Mouse (Mus musculus) megakaryocyte, embryonic 14.5 days (primary cell): Measurements from ENCODE around the gene Abhd14b. TPM values are rescaled to one million over a fixed set of nuclear protein-coding genes. Genes with fewer than 3 reads are reported as not detected.

Experiments used
- H3K27me3 ChIP-seq: replicated peaks from 2 replicates; pipeline ENCODE3; 2012; ENCODE audit warnings: inconsistent platforms
- H3K36me3 ChIP-seq: replicated peaks from 2 replicates; pipeline ENCODE3; 2012; ENCODE audit warnings: low read length, inconsistent platforms, mixed read lengths
- H3K4me1 ChIP-seq: 2 replicates; pipeline ENCODE4 v1.6.1; 2012; ENCODE audit warnings: inconsistent platforms
- H3K4me3 ChIP-seq: replicated peaks from 2 replicates; pipeline ENCODE3; 2012; ENCODE audit warnings: moderate library complexity, mild to moderate bottlenecking, inconsistent platforms
- H3K9me3 ChIP-seq: 2 replicates; pipeline ENCODE4 v1.6.1; 2012; ENCODE audit warnings: inconsistent platforms
- FLI1 ChIP-seq: IDR thresholded peaks from 2 replicates; pipeline ENCODE4 v1.6.1; 2012; ENCODE audit warnings: low read length, inconsistent platforms, mixed read lengths
- GATA1 ChIP-seq: IDR thresholded peaks from 3 replicates; pipeline ENCODE4 v1.6.1; 2012; ENCODE audit warnings: mixed read lengths, low read length, inconsistent platforms, borderline replicate concordance
- polyA plus RNA-seq: library from polyadenylated mRNA; stranded (reverse); fragments of >175 nt; gene quantifications from 2 replicates; pipeline ENCODE4 v1.2.3, GENCODE M21; 2012; ENCODE audit warnings: low replicate concordance; ENCODE audit not compliant: insufficient read depth

Gene Abhd14b
- polyA plus RNA-seq, 1 experiment: 2.4 TPM

DNA sequence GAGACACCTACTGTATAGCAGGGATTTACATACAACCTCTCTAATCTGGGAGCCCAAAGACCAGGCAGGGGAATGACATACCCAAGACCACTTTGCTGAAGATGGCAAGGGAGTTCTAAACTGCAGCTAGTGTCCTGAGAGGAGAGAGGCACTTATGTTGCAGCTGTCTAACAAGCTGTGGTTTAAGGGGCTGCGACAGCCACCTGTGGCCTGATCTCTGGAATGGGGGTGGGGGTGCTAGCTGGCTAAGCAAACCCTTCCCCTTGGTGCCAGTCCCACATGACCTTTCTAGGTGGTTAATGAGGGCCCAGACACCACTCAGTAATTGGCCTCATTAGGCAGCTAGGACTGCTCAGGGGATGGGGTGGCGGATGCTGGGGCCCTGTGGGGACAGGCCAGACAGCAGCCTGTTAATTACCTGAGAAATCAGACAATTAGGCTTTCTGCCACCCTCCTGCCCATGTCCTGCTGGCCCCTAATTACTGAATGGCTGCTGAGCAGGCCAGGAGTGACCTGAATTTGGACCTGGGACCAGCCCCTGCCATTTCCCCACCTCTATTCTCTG lies 37.1 kb upstream of the Abhd14b start:
- TF ChIP-seq GATA1: no peak
- TF ChIP-seq FLI1: no peak
- no peaks in the 10 kb centered on the region for H3K36me3 ChIP-seq
- no peak overlapping the region for H3K4me3 ChIP-seq
- peaks cover 37% of the 10 kb centered on the region for H3K4me1 ChIP-seq
- H3K27me3 ChIP-seq: peaks cover 88% of the 10 kb centered on the region
- H3K9me3 ChIP-seq: peaks cover 16% of the 10 kb centered on the region

DNA sequence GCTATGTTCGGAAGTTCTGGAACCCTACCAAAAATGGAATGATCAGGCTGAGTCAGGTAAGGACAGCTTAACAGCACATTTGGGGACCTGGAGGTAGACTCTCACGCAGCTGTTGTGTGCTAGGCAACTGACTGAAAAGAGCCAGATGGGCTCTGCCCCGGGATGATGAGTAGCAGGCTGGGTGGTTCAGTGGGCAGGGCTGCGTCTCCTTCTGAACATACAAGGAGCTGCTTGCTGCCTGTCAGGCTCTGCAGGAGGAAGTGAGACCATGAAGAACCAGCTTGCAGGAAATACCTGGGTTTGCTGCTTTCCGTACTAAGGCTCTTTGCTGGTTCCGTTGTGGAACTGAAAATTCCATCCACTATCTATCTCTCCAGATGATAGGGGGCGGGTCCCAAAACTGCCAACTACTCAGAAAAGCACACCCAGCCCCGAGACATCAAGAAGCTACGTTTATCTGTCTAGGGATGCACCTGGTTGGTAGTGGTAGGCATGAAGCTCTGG lies 36.1 kb upstream of the Abhd14b start:
- TF ChIP-seq GATA1: no peak
- TF ChIP-seq FLI1: no peak
- Histone ChIP-seq H3K27me3 (peaks cover 93% of the 10 kb centered on the region), H3K9me3 (peaks cover 16% of the 10 kb centered on the region), H3K4me1 (peaks cover 30% of the 10 kb centered on the region), H3K36me3 (no peaks in the 10 kb centered on the region), H3K4me3 (no peak overlapping the region)

DNA sequence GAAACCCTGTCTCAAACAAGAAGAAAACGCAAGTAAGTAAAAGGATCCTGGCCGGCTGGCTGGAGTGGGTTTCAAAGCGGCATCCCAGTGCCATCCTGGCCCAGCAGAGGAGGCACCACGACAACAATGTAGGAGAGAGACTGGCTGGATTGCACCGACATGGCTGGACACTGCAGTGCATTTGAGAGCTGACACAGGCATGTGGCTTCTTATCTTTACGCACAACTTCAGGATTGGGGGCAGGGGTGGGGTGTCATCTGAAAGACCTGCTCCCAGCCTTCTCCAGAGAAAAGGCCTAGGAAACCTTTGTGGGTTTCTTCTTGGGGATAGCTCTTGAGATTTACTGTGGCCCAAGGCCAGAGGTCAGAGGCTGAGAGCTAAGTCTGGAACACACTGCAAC lies 35.5 kb upstream of the Abhd14b start:
- Histone ChIP-seq H3K4me1 (peaks cover 24% of the 10 kb centered on the region), H3K9me3 (peaks cover 16% of the 10 kb centered on the region), H3K27me3 (peaks cover 91% of the 10 kb centered on the region), H3K4me3 (no peak overlapping the region), H3K36me3 (no peaks in the 10 kb centered on the region)
- TF ChIP-seq GATA1 (no peak), FLI1 (no peak)

DNA sequence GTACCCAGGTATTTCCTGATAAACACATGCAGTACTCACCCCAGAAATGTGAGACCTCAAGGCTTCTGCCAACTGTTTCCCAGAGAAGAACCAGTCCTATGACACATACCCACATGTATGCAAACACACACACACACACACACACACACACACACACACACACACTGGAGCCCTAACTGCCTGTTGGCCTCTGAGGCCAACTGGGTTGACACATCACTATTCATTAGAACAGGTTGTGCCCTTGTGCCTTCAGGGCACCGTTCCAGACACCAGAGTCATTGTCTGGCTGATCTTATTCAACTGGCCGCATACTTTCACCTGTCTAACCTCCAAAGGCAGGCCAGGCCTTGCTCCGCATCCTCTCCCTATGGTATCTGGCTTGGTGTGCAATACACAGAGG lies 35.0 kb upstream of the Abhd14b start:
- Histone ChIP-seq H3K36me3 (no peaks in the 10 kb centered on the region), H3K4me3 (no peak overlapping the region), H3K9me3 (peaks cover 16% of the 10 kb centered on the region), H3K4me1 (peaks cover 22% of the 10 kb centered on the region), H3K27me3 (peaks cover 91% of the 10 kb centered on the region)
- no peak for TF ChIP-seq FLI1
- TF ChIP-seq GATA1: no peak

DNA sequence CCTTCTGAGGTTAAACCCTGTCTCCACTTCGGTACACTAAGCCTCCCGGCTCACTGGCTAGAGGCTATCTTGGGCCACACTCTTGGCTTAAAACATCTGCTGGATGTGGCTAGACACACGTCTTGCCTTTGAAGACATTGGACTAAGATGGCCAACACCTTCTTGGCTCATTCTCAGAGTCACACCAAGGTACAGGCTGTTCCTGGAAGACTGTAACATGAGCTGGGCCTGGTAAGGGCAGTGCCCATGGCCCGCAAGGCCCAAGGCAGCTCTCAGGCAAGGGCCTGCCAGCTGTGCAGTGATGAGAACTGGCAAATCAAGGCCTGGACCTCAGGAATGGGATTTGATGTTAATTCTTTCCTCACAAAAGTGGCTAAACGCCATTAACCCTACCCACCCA lies 33.7 kb upstream of the Abhd14b start:
- TF ChIP-seq FLI1: no peak
- TF ChIP-seq GATA1: no peak
- Histone ChIP-seq H3K36me3 (no peaks in the 10 kb centered on the region), H3K27me3 (peaks cover 93% of the 10 kb centered on the region), H3K9me3 (peaks cover 13% of the 10 kb centered on the region), H3K4me3 (no peak overlapping the region), H3K4me1 (peaks cover 35% of the 10 kb centered on the region)

DNA sequence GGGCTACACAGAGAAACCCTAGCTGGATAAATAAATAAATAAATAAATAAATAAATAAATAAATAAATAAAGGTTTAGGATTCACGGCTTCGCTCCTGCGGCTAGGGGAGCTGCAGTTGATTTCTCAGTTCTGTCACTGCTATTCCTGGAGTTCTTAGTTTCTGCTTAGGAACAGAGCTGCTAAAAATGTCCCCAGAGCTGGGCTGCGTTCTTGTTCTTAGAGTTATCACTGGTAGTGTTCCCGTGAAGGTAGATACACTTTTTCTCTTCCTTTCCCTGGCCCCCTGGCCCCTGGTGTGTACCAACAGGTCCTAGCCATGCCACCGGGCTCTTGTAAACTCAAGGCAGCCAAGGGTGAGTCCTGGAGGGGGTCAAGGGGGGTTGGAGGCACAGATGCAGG lies 30.4 kb upstream of the Abhd14b start:
- H3K9me3 ChIP-seq: 0 out of 2 replicates have a peak, but pooled peaks cover 2% of the 10 kb centered on the region
- no peaks in the 10 kb centered on the region for H3K36me3 ChIP-seq
- no peak overlapping the region for H3K4me3 ChIP-seq
- H3K27me3 ChIP-seq: peaks cover 96% of the 10 kb centered on the region
- peaks cover 38% of the 10 kb centered on the region for H3K4me1 ChIP-seq
- no peak for TF ChIP-seq FLI1
- no peak for TF ChIP-seq GATA1

DNA sequence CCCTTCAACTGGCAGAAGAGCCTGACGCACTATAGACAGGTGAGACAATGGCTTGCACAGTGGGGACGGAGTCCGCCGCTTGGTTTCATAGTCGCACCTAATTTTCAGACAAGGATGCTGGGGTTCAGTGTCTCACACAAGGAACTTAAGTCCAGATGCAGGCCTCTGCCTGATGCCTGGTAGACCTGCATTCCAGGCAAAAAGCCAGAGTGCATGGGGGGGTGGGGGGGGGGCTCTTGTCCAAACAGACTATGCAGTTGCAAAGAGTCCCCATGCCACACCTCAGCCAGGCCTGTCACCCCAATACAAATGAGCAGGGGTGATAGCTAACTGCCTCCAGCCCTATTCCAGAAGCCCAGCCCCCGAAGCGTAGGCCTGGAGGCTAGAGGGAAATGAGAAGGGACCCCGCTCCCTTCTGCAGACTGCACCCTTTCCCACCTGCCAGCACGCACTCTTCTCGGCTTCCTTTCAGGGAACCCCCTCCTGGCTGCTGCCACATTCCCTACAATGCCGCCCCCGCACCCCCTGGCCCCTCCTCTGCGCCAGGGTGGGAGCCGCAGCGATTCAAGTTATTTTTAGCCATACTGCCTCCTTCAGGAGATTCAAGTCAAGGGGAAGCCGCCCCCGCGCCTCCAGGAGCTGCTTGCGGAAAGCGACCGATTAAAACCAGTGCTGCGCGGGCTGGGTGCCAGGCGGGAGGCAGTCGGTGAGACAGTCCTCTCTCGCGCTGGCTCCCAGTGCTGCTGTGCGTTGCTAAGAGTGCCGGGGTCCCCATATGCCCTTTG lies 29.2 kb upstream of the Abhd14b start:
- Histone ChIP-seq H3K4me3 (peak overlapping the region; percentile 77), H3K36me3 (no peaks in the 10 kb centered on the region), H3K4me1 (peaks cover 32% of the 10 kb centered on the region), H3K27me3 (peaks cover 84% of the 10 kb centered on the region), H3K9me3 (0 out of 2 replicates have a peak, but pooled peaks cover 2% of the 10 kb centered on the region)
- no peak for TF ChIP-seq GATA1
- TF ChIP-seq FLI1: no peak

DNA sequence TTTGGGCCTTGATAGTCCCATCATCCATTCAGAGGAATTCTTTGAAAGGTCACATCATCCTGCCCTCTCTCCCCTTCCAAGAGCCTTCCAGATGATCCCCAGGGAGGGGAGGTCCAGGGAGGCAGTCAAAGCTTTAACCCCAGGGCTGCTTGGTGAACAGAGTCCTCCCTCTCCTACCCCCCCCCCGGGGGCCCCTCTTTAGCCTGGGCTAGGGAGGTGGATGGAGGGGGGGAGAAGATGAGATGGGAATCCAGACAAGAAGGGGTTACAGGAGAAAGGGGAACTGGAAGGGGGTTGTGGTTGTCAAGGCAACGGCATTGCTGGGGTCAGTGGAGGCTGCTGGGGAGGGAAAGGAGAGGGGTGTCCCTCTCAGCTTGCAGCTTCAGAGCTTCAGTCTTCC lies 26.7 kb upstream of the Abhd14b start:
- Histone ChIP-seq H3K27me3 (peaks cover 64% of the 10 kb centered on the region), H3K4me1 (peaks cover 32% of the 10 kb centered on the region)

DNA sequence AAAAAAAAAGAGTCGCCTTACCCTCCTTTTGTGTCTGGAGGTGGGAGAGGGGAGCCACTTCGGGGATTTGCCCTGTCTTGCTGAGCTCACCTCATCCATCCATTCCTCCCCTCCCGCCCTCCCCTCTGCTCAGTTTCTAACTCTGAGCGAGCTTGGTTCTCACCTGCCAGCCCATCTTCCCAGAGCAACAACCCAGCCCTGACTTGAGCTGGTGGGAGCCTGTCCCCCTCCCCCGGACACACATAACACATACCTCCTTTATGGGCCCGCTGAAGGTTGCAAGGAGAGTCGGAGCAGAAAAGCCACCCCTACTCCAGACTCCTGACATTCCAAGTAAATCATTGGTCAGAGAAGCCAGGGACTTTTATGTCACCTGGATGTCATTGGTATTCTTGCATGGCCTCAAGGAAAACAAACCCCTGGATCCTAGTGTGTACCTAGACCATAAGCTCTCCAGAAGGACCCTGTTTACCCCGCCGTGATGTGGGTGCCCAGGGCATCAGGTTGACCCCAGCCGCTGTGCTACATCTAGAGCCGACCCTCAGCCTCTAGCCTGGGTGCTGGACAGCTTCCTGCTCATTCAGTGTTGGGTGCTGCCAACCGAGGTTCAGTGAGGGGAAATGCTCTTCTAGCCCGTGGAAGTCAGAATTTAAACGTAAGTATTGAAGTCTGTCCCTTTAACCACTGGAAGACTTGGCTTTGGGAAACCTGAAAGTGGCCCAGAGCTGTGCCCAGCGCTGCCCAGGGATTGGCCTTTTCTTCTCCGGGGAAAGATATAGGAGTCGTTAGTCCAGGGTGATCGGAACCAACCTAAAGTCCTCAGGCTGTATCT lies 26.0 kb upstream of the Abhd14b start:
- TF ChIP-seq GATA1 (no peak), FLI1 (no peak)
- Histone ChIP-seq H3K9me3 (no peaks in the 10 kb centered on the region), H3K36me3 (no peaks in the 10 kb centered on the region), H3K4me1 (peaks cover 32% of the 10 kb centered on the region), H3K27me3 (peaks cover 57% of the 10 kb centered on the region), H3K4me3 (peak overlapping the region; percentile 56)

More for the DNA sequence above, 26.7 kb upstream of the Abhd14b start:
- no peak overlapping the region for H3K4me3 ChIP-seq
- TF ChIP-seq FLI1: no peak
- no peaks in the 10 kb centered on the region for H3K36me3 ChIP-seq
- H3K9me3 ChIP-seq: no peaks in the 10 kb centered on the region

DNA sequence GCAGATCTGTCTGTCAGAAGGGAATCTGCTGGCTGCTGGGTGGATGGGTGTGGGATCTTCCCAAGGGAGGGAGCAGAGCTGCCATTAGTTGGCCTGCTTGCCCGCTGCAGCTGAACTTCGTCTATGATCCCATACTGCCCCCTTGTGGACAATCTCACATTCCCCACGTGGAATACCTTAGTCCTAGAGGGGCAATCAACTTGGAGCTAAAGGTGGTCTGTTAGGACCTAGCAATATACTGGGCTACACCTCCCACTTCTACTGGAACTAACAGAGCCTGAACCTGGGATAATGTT lies 25.4 kb upstream of the Abhd14b start:
- H3K36me3 ChIP-seq: no peaks in the 10 kb centered on the region
- no peak for TF ChIP-seq FLI1
- TF ChIP-seq GATA1: no peak
- no peaks in the 10 kb centered on the region for H3K9me3 ChIP-seq
- peaks cover 53% of the 10 kb centered on the region for H3K27me3 ChIP-seq
- H3K4me1 ChIP-seq: peaks cover 32% of the 10 kb centered on the region
- H3K4me3 ChIP-seq: peak overlapping the region; percentile 56
